Comparison of ENCODE assay signal across 8 mouse cellular contexts in the genomic region with DNA sequence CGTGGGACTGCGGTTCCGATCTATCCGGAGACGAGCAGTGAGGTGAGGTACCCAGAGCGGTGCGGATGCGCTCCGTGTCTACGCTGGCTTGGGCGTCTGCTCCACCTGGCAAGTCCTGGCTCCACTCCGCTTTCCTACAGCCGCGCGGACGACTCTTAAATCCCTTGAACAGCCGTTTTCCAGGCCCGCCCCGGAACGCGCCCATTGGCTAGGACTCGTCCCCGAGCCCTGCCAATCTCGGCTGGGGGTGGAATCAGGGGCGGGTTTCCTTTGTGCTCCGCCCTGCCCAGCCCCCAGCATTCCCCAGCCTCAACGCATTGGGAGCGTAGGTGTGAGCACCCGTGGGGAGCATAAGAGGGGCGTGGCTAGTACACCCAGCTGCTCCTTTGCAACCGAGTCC. TPM values are rescaled to one million over a fixed set of nuclear protein-coding genes. Genes with fewer than 3 reads are reported as not detected.
DNase-seq lines count a peak whose midpoint lies in the region; ATAC-seq and TF ChIP-seq lines count a peak whose summit lies in the region.

Fam84a (minus strand) TSS at position 134 of the 400 bp plus-strand sequence.

- H3K27me3 ChIP-seq in hindbrain, postnatal 0 days (ENCODE audit: insufficient read depth, low read length), result no peaks in the 10 kb centered on the region

- peak within 1 kb of the TSS; percentile 67 for H3K9ac ChIP-seq in hindbrain, postnatal 0 days (replicated peaks; ENCODE audit: low read length)

- H3K4me2 ChIP-seq in hindbrain, postnatal 0 days (ENCODE audit: low read depth, low read length), result peak within 1 kb of the TSS; percentile 92

- DNase-seq in adrenal gland, adult 2 months, result peak; percentile 96
- peak; percentile 22 to 24 for DNase-seq in gastrocnemius, adult 8-10 months (ENCODE audit: low spot score in 2 of 2)
- DNase-seq in hindbrain, postnatal 0 days (ENCODE audit: low spot score), result peak; percentile 98
- peak; percentile 93 to 97 for DNase-seq in left cerebral cortex, adult 18-20 months (ENCODE audit: low spot score in 2 of 2)
- peak; percentile 89 for DNase-seq in lung, postnatal 25 days (ENCODE audit: low spot score)
- DNase-seq in right cerebral cortex, postnatal 10 days (ENCODE audit: low spot score in 2 of 2), result peak; percentile 98

- under 1% methylated on average over 31 of the region's 31 CpGs for WGBS in hindbrain, postnatal 0 days

- no peaks in the 10 kb centered on the region for H3K9me3 ChIP-seq in hindbrain, postnatal 0 days (ENCODE audit: low read length)

- H3K4me3 ChIP-seq in cortical plate, adult 2 months (ENCODE audit: insufficient read depth, low read length), result peak within 1 kb of the TSS; percentile 64
- H3K4me3 ChIP-seq in hindbrain, postnatal 0 days (ENCODE audit: low read length), result peak within 1 kb of the TSS; percentile 75

- TF ChIP-seq CTCF in cortical plate, adult 2 months (IDR thresholded peaks at IDR 0.05; ENCODE audit: extremely low read depth, insufficient read depth, low read length), result no peak
- no peak for TF ChIP-seq CTCF in hindbrain, postnatal 0 days (IDR thresholded peaks at IDR 0.05; ENCODE audit: low read depth)

- H3K27ac ChIP-seq in cortical plate, adult 2 months (ENCODE audit: insufficient read depth, low read length), result peak within 1 kb of the TSS; percentile 65
- H3K27ac ChIP-seq in hindbrain, postnatal 0 days, result peak within 1 kb of the TSS; percentile 78

- H3K4me1 ChIP-seq in cortical plate, adult 2 months (ENCODE audit: control insufficient read depth, insufficient read depth, low read length), result no peaks in the 10 kb centered on the region
- peaks cover 10% of the 10 kb centered on the region; the same call in 1 of the 2 replicates for H3K4me1 ChIP-seq in hindbrain, postnatal 0 days (ENCODE audit: insufficient read depth, low read length)

- peak; percentile 97 for TF ChIP-seq POLR2A in cortical plate, adult 2 months (IDR thresholded peaks at IDR 0.05; ENCODE audit: extremely low read depth, insufficient read depth, low read length)

- no peaks in the 10 kb centered on the region for H3K36me3 ChIP-seq in hindbrain, postnatal 0 days (ENCODE audit: insufficient read depth, low read length)

- peak; percentile 97 for ATAC-seq in hindbrain, postnatal 0 days
- ATAC-seq in monocyte, adult 5-6 weeks (replicated peaks; ENCODE audit: insufficient number of reproducible peaks, low FRiP score, low TSS enrichment, poor library complexity, severe bottlenecking), result no peak

RNA-seq across cellular contexts. Expression of gene Fam84a, which starts in this region (rescaled TPM):
- 10 to 100 TPM in 1 of 2 experiments, 1 to 10 TPM in 1; 2.0 to 12.9 TPM for total RNA-seq in adrenal gland, adult 2 months (2021)
- polyA plus RNA-seq in adrenal gland, adult 2 months (2012; rRNA removed), result 9.2 and 15.0 TPM in 2 replicates
- polyA plus RNA-seq in cortical plate, adult 2 months (2012; rRNA removed), result 30.8 and 34.0 TPM in 2 replicates
- under 1 TPM in 2 of 4 experiments, not detected in 2; 0.07 TPM for total RNA-seq in gastrocnemius, adult 8-10 months (2022)
- 85.0 and 85.7 TPM in 2 replicates for total RNA-seq in hindbrain, postnatal 0 days (2014; rRNA removed)
- polyA plus RNA-seq in hindbrain, postnatal 0 days (2015; fragmentation: Nextera tagmentation; extraction: Ambion mirVana), result 46.5 and 48.0 TPM in 2 replicates
- total RNA-seq in left cerebral cortex, adult 18-20 months (2021), result 10 to 100 TPM; 76.8 to 78.8 TPM
- 0.48 TPM in 1 of 3 replicates, not detected in the others for total RNA-seq in monocyte, adult 5-6 weeks (2017)

Comparison
In these comparisons a context has a peak if more than half of its experiments do, and no peak if none do; other contexts are left out.
1. Peak in DNase-seq in gastrocnemius, adult 8-10 months; RNA of the gene not detected or under 1 TPM.
2. DNase-seq: peak in every context shown above with its lines; median percentile 98 in hindbrain, postnatal 0 days; 98 in right cerebral cortex, postnatal 10 days; 96 in adrenal gland, adult 2 months; 95 in left cerebral cortex, adult 18-20 months; 89 in lung, postnatal 25 days; 23 in gastrocnemius, adult 8-10 months.